17 mouse cellular contexts compared by ENCODE assay signal in genomic region chr16:25587879-25588347, GRCm38 (mm10).
DNase-seq lines count a peak whose midpoint lies in the region; ATAC-seq and TF ChIP-seq lines count a peak whose summit lies in the region.
"Had no signal": no experiment of that assay in that cellular context is flagged by ENCODE, and none has a peak within 500 bp of the region (broad histone marks: within the 10 kb centered on the region; RNA-seq: fewer than 3 reads in every experiment).

No protein-coding gene starts in this region.

- peak; percentile 13 to 15 for DNase-seq in left cerebral cortex, adult 2 months (ENCODE audit: extremely low spot score in 1 of 2, low spot score in 2 of 2)
- no peak for DNase-seq in left cerebral cortex, adult 11 months (ENCODE audit: low spot score)
- DNase-seq in frontal cortex, adult 2 months (ENCODE audit: extremely low spot score in 1 of 2, low spot score in 1 of 2), result peak; percentile 40 to 73
- DNase-seq in left cerebral cortex, adult 9 months (ENCODE audit: low spot score in 2 of 2), result peak; percentile 42 to 62
- DNase-seq in right cerebral cortex, postnatal 4 days, result peak; percentile 8
- no peak for DNase-seq in embryo, embryonic 10.5 days (ENCODE audit: low spot score)
- DNase-seq: cerebellum, adult 9-10 months; gastrocnemius, postnatal 25 days; kidney, adult 2 months; lung, embryonic 14.5 days had no signal

- 83% methylated on average over 10 of the region's 10 CpGs for WGBS in hindbrain, embryonic 13.5 days

- ATAC-seq in megakaryocyte-erythroid progenitor cell, adult 5-6 weeks (replicated peaks; ENCODE audit: low FRiP score, low TSS enrichment, poor library complexity, severe bottlenecking), result no peak
- no peak for ATAC-seq in hindbrain, embryonic 13.5 days (ENCODE audit: low FRiP score)
- ATAC-seq: midbrain, embryonic 16.5 days had no signal

- H3K27me3 ChIP-seq in hindbrain, embryonic 13.5 days, result no peaks in the 10 kb centered on the region
- H3K27me3 ChIP-seq: heart, embryonic 15.5 days; hindbrain, embryonic 15.5 days; neural tube, embryonic 12.5 days had no signal

- intact Hi-C loops in left cerebral cortex, adult 2 months (cut with DNase I), result loop anchor here (5.0 to 10.0 kb wide), 8 partner anchors 61 to 374 kb away; no protein-coding TSS in a partner anchor

- H3K4me1 ChIP-seq in hindbrain, embryonic 13.5 days (replicated peaks), result no peaks in the 10 kb centered on the region
- H3K4me1 ChIP-seq: heart, embryonic 15.5 days; hindbrain, embryonic 15.5 days; neural tube, embryonic 12.5 days had no signal

- H3K4me2 ChIP-seq in hindbrain, embryonic 13.5 days, result no peak overlapping the region
- H3K4me2 ChIP-seq: heart, embryonic 15.5 days; hindbrain, embryonic 15.5 days; lung, embryonic 14.5 days; neural tube, embryonic 12.5 days had no signal

- H3K4me3 ChIP-seq in left cerebral cortex, adult 2 months, result no peak overlapping the region
- no peak overlapping the region for H3K4me3 ChIP-seq in hindbrain, embryonic 13.5 days
- H3K4me3 ChIP-seq: forebrain, embryonic 10.5 days; heart, embryonic 15.5 days; hindbrain, embryonic 15.5 days; neural tube, embryonic 12.5 days had no signal

- H3K9ac ChIP-seq in hindbrain, embryonic 13.5 days, result no peak overlapping the region
- H3K9ac ChIP-seq: heart, embryonic 15.5 days; hindbrain, embryonic 15.5 days; lung, embryonic 14.5 days; neural tube, embryonic 12.5 days had no signal

- no peak for TF ChIP-seq CTCF in left cerebral cortex, adult 2 months (IDR thresholded peaks at IDR 0.05)

- H3K36me3 ChIP-seq in hindbrain, embryonic 13.5 days, result no peaks in the 10 kb centered on the region
- H3K36me3 ChIP-seq: forebrain, embryonic 10.5 days; heart, embryonic 15.5 days; hindbrain, embryonic 15.5 days; neural tube, embryonic 12.5 days had no signal

- peak overlapping the region; percentile 38; the same call in 1 of the 2 replicates for H3K27ac ChIP-seq in left cerebral cortex, adult 2 months
- no peak overlapping the region for H3K27ac ChIP-seq in hindbrain, embryonic 13.5 days
- H3K27ac ChIP-seq: forebrain, embryonic 10.5 days; heart, embryonic 15.5 days; hindbrain, embryonic 15.5 days; neural tube, embryonic 12.5 days had no signal

- H3K9me3 ChIP-seq in hindbrain, embryonic 13.5 days, result no peaks in the 10 kb centered on the region
- H3K9me3 ChIP-seq: forebrain, embryonic 10.5 days; heart, embryonic 15.5 days; hindbrain, embryonic 15.5 days; neural tube, embryonic 12.5 days had no signal

Comparison
In these comparisons a context has a peak if more than half of its experiments do, and no peak if none do; other contexts are left out.
1. DNase-seq: peak in left cerebral cortex, adult 2 months (2 of 2), frontal cortex, adult 2 months (2 of 2), left cerebral cortex, adult 9 months (2 of 2) and right cerebral cortex, postnatal 4 days (single experiment); none in left cerebral cortex, adult 11 months (single experiment) and embryo, embryonic 10.5 days (single experiment).